Mouse (Mus musculus) monocyte, adult 2 months (primary cell): ENCODE results near the gene Adamts9.

ENCODE experiments used
- DNase-seq, 2 experiments: peaks; one replicate each; pipeline ENCODE4 v3.0.0; 2022; ENCODE audit warnings: low spot score in 2 of 2, low read depth in 1 of 2

The Adamts9 gene

DNA sequence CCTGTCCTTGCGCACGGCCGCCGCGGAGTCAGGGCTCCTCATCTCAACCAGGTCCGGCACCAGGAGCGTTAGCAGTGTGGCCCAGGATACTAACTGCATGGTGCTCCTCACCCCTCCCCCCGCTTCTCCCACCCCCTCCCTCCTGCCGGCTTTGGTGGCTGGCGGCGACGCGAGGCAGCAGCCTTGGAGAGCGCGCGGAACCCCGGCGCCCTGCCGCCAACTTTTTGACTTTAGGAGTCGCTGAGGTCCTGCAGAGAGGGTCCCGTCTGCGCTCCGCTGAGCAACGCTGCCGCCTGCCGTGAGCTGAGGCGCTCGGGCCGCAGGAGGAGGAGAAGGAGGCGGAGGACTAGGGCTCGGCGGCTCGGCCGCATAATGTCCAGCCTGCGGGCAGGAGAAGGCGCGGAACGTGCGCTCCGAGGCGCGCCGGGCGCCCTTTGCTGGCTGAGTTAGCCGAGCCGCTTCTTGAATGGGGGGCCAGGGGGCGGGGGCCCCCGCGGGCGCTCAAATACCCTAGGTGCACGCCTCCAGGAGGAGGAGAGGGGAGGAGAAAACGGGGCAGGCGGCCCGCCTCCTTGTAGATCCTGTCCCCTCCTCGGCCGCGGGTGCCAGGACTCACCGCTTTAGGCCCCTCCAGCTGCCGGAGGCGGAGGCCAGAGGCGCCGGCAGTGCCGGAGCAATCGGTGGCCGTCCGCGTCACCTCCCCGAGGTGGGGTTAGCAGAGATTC, at the start of gene Adamts9:
Gene Adamts9 (minus strand): TSS at position 436 of the 725 bp plus-strand sequence.
- no peak for DNase-seq

DNA sequence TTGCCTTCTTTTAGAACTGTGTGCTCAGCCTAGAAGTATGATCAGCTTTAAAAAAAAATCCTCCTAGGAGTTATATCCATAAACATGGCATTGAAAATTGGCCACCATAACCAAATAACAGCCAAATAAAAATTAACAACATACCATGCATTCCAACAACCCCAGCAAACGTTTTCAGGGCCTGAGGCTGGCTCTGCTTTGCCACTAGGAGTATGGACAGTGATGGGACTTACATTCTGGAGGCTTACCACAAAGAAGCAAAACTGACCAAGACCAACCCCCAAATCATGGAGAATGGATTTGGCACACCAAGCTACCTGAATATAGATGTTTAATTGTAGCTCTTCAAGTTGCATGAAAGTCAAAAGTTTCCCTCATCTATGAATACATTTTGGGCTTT, 48.3 kb upstream of the Adamts9 start:
- no peak for DNase-seq

DNA sequence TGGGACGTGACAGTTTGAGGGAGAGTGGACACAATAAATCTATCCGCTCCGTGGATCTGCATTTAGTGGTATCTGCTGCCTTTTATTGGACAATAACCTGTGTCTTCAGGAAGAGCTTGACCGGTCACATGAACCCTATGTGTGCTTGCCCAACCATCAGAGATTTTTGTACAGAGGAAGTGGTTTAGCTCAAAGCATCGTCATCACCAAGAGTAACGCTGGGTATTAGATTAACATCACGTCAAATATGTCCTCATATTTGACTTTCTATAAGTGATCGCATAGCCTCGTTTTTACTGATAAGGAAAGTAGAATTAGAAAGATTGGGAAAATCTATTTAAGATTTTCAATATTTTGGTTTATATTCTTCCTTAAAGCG, 45.3 kb upstream of the Adamts9 start:
- DNase-seq = no peak

DNA sequence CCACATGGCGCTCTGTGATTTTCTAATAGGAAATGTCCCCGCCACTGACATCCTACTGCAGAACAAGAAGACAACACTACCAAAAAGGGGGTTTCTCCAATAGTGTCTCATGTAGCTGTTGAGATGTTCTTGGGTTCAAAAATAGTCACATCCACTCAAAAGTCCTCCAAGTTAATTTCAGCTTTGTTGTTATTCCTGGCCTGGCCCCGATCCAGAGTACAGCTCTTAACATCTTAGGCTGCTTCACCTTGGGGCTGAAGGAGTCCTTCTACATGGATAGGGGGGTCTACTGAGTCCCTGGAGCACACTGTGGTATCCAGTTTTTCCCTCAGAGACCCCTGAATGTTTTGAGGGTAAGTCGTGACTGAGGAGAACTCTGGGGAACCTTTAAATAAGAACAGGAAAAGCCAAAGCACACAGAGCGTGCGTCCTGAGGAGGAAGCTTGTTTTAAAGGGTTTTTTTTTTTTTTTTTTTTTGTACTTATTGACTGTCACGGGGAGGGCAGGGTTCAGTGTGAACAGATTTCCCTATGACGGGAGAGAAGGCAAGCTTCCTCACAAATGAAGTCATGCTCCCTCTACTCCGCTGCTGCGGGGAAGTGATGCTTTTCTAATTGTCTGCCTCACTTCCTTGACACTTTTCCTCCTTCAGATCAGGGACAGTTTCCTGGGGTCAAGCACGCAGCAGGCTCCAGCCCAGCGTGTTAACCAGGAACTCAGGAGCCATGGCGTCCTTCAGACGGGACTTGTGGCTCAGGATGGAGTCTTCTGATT, 44.7 kb upstream of the Adamts9 start:
- no peak for DNase-seq

DNA sequence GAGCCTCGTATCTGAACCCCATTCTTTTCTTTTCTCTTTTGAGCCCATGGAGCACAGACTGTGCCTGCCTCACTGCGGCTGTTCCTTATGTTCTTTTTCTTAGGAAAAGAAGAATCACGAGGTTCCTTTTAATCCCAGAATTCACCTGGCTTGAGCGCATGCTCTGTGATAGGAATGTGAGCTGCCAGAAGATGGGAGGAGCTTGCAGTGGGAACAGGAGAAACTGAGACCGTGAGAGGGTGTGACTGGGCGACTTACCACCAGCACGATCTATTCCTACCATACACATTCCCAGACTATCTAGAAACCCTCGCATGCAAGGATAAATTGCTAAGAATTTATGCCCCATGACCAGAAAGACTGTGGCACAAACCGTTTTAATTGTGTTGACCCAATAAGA, 44.1 kb upstream of the Adamts9 start:
- no peak for DNase-seq

DNA sequence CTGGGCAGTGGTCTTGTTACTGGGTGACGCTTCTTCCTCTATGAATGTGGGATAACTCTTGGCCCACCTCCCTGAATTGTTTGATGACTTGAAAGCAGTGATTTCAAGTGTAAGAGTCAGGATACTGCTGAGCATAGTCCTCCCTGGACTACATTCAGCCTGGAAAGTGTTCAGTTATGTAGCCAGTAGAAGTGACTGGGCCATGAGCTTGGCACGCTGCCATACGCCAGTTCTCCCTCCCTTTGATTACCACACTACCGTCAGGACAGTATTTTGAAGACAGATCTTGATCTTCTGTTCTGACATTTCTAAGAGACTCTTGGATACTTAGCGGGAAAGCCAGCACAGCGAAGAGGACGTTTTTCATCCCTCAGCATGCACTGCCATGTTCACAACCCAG, 40.1 kb upstream of the Adamts9 start:
- DNase-seq = no peak

DNA sequence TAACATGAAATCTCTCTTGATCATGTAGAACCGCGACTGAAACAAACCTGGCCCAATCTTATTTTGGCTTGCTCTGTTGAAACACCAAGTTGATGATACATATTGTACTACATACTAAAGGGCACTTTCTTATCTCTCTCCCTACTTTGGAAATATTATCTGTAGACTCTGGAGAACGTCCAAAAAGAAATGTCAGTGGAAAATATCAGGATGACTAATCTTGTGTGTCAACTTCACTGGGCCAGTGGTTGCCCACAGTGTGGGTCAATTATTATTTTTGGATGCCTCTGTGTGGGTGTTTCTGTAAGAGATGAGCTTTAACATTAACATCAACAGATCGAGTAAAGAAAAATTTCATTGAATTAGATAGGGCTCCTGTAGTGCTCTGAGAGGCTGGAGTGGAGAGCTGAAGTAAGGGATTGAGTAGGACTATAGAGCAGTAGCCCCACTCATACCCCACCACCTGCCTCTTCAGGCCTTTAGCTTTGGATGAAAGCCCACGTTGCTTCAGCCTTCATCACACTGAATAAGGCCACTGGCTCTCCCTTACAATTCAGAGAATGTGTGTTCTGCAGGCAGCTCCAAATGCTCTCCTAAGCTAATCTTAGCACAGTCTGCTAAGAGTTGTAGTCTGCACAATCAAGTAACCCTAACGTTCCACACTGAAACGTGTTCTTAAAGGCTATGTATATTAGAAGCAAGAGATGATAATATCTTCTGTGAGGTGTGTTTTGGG, 38.3 kb upstream of the Adamts9 start:
- no peak for DNase-seq

DNA sequence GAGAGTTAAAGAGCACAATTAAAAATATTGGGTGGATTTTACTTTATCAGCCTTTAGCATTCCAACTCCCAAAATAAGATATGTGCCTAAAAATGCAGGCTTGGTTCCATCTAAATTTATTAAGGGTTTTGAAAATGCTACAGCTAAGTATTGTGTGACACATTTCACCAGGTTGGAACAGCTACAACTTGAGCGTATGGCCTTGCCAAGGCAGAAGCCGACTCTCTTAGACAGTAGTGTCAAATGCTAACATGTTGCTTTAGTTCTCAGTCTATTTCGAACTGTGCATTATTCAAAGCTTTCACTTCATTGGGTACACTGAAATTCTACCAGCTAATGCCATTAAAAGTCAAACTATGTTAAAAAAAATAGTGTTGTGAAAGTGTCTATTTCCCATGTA, 30.0 kb upstream of the Adamts9 start:
- DNase-seq = no peak

DNA sequence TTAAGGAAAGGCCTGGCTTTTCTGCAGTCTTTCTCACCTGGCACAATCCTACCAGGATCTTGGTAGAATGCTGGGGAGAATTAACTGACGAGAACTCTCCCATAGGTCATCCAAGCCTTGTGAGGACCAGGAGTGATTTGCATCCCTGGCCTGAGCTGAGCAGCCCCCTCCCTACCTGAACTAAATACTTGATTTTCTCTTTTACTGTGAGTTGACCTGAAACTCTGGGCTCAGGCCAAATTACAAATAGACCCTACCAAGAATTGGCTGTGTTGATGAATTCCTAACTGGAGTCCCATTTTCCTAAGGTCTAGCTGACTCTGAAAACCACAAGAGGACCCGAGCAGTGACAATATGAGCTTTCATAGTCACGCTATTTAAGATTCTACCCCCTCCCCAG, 25.4 kb upstream of the Adamts9 start:
- no peak for DNase-seq

DNA sequence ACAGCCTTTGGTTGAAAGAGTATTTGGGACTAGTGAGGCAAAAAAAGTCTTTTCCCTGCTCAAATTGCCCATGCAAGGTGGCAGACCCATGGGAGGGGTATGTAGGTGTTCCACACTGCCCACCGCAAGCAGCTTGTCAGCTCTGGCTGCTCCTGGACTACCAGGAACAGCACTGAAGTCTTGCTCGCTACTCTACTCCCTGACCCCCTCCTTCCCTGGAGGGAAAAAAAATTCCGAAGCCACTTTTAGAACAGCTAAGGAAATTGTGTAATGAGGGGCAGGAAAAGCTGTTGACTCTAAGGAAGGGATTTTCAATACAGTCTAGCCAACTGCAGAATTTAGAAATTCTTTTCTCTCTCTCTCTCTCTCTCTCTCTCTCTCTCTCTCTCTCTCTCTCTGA, 24.9 kb upstream of the Adamts9 start:
- no peak for DNase-seq

DNA sequence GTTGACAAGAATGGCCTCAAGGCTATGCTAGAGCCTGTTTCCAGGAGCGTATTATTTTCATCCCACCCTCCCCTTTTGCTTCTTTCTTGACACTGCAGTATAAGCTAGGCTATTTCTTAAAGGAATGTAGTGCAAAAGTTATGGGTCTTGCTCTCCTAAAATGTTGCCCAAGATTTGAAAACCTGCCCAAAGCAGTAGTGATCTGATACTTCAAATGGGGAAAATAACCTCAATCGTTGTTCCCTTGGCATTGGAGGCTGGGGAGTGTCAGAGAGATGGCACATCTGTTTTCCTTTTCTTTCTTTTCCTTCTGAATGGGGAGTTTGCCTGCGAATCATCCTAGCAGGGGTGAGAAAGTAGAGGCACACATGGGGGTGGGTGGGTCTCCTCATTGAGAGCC, 19.7 kb upstream of the Adamts9 start:
- DNase-seq = no peak

DNA sequence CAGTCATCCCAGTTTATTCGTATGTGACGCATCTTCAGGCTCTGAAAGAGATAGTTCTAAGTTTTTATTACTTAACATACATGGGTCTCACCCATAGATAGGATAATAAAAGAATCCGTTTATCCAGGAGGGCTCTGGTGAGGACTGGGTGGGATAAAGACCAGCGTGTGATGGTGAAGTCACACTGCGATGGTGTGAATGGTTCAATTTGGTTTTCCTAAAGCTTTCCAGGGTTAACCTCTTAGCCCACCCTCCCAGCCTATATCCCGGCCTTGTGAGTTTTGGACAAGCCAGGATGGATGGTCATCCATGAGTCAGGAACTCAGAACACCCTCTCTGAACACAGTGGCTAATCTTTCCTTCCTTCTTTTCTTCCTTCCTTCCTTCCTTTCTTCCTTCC, 17.7 kb upstream of the Adamts9 start:
- DNase-seq = no peak

DNA sequence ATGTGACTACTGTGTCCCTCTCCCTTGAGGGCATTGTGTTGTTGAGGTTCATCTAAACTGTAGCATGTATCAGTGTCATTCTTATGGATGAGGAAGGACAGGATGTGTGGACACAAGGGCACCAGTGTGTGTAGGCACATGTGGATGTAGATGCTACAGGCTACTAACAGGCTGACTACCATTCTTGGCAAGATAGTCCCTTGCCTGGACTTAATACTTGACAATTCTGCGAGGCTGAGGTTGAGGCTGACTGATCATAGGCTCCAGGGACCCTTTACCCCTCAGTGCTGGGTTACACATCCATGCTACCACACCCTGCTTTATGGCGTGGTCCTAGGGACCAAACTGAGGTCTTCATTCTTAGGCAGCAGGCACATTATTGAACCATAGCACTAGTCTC, 16.1 kb upstream of the Adamts9 start:
- no peak for DNase-seq

DNA sequence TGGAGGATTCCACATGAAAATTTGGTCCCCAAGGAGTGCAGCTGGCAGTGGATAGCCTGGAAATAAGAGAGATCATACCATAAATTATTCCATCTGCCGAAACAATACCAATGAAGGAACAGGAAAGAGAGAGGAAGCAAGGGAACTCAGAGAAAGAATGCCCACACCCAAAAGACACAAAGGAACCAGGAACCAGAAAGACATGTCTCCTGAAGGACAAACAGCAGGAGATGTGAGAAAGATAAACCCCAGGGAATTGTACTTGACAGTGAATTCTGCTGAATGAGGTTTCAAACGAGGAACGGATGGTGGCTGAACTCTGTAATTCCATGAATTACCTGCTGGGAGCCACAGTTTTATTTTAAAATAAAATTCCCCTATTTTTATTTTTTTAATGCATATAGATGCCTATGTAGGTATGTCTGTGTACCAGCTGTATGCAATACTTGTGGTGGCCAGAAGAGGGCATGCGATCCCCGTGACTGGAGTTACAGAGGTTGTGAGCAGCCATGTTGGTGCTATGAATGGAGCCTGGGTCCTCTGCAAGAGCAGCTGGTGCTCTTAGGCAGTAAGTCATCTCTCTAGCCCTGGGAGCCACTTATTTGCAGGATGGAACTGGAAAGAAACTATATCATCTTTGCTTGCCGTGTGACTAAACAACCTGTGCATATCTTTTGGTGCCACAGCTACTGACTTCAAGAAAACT, 4.2 kb upstream of the Adamts9 start:
- no peak for DNase-seq

DNA sequence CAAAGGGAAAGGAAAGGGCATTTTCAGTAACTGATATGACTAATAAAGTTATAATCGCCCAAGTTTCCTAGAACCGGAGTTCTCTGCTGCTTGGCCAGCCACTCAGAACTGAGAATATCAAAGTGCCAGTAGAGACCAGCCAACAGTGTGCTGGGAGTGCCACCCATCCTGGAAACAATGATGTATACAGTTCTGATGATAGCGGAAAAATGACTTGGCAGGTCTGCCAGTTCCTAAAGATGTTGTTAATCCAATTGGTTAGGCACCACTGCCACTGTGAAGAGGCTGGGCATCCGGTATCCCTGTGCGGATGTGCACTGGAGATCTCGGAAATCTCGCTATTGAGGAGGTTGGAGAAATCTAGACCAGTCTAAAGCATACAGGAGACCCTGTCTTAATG, 1.4 kb upstream of the Adamts9 start:
- no peak for DNase-seq

DNA sequence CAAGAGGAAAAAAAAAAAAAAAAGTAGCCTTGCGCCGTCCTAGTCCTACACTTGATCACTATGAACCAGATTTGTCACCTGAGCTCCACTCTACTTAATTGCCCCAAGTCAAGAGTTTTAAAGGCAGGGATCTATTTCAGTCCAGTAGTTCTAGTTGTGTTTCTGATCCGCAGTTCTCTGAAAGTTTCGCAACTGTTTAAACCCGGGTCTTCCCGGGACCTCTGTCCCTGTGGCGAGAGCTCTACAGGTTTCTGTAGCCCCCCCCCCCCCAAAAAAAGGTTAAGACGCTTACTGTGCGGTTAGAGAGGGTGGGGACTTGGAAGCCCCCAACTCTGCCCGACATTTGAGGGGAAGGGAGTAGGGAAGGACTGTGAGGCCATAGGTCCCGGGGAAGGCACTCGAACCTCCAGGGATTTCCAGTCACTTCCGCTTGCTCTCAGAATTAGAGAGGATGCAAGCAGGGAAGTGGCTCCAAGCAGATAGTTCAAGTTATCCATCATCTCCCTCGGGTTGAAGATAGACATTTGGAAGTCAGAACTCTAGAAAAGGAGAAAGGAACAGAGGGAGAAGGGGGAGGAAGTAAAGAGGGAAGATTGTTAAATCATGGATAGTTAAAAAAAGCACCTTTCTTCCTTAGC, 875 bp upstream of the Adamts9 start:
- no peak for DNase-seq

DNA sequence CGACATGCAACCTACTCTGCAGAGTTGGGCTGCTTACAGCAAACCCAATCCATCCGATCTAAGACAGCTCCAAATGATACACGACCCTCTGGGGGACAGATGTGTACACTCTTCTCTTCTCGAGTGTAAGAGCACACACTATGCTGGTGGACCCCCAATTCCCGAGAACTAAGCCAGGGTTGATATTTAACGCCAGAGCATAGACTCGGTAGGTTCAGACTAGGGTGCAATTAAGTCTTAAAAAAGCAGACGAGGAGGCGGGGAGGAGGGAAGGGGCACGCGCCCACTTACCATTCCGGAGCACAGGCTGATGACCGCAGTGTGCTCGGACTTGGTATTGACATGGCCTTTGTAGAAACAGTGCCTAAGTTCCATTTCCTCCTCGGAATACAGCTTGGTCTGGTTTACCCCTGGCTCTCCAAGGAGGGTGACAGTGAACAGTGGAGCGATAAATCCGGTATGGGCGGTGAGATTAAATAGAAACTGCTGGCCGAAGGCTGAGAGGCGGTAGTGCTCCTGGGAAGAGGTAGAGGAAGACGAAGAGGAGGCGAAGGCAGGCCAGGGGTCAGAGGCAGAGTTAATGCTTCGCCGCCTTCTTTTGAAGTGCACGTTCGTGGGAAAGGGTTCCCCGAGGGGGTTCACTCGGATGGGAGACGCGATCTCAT, 1.4 kb downstream of the Adamts9 start:
- no peak for DNase-seq

DNA sequence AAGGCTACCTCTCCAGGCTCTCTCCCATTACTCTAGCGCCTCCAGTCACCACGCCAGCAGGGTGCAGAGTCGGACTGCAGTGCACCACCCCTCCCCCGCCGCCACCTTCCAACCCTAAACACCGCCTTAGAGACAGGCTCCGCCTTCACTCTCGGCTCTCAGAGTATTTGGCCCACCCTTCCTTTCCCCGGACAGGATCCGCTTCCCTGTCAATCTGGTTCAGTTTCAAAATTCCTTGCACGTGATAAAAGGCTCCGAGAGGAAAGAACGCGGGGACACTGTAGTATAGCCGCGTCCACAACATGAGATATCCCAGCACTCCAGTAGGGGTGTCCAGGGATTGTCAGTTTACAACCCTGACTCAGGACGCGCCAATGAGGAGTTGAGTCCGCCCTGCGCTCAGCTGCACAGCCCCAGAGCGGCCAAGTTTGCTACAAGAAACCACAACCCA, 2.0 kb downstream of the Adamts9 start:
- DNase-seq = no peak

DNA sequence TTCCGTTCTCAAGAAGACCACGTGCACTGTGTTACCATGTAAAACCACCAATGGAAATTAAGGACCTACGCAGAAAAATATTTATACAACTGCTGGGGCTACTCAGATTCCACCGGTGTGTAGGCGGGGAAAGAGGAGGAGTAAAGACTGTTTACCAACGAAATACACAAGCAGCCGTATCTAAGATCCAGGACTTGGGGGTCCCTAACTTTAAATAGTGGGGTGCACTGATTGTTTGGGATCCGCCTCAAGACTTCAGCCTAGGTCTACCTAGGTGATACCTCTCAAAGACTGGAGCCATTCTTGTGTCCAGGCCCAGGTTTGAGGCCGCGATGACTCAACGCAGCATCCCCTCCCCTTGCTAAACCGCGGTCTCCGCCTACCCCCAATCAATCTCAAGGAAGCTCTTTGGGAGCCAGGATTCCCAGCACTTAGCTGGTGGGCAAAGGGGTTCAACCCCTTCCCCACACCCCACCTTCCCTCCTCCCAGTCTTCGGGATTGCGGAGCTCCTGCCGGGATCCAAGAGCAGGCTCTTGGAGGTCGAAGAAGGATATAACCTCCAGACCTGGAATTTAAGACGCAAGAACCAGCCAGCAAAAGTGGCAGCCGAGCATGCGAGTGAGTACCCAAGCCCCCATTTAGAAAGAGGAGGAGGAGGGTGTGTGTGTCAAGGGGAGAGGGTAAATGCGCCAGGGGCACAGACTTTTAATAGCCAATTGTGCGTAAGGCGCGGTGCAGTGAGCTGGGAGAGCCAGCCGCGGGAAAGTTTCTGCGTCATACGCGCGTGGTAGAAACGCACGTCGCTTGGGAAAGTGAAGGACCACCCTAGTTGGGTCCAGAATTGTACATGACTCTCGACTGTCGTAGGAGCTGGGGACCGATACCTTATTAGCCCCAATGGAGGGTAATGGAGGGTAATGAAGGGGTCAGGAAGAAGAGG, 2.8 kb downstream of the Adamts9 start:
- DNase-seq = no peak
